Mouse (Mus musculus): ENCODE data around the gene Cacna1g.
A peak's percentile ranks its signal among the peaks of the same experiment; 100 is the strongest.

Cacna1g gene

GRCm38 (mm10) chr11:94481963-94482362, 8.0 kb upstream of the Cacna1g start:
- DNase-seq (ENCODE audit: inconsistent ontology term): no peak

GRCm38 (mm10) chr11:94480382-94480781, 6.4 kb upstream of the Cacna1g start:
- no peak for DNase-seq (ENCODE audit: inconsistent ontology term)

DNA sequence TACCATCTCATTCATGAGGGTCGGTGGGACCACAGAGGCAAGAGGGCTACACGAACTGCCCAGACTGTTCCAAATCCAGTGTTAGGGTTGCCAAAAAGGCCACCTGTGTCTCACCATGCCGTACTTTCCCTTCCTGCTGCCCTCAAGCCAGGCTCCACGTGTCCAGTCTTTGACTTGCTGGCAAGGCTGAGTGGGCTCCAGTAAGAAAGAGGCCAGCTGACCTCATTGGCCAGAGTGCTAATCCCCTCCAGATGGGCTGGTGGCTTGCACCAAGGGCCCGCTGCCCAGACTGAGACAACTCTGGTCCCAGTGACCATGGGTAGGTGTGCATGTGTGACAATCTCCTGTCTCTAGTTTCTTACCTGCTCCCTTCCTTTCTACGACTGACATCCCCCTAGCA, 3.7 kb upstream of the Cacna1g start:
- DNase-seq (ENCODE audit: inconsistent ontology term): no peak

GRCm38 (mm10) chr11:94475722-94476121, 1.7 kb upstream of the Cacna1g start:
- peak; percentile 79 for DNase-seq (ENCODE audit: inconsistent ontology term)

DNA sequence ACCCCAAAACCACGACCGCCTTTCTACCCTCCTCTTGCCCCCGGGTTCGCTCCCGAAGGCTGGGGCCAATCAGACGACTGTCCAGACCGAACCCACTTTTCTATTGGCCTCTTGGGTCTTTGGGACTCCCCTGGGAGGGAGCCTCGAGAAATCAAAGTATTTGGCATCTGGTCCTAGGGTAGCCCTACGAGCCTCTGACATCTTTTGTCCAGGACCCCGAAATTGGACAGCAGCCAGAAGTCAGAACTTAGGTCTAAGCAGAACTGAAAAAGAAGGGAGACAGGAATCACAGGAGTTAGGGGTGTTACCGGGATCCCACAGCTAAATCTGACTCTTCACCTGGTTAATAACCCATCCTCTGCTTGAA, 529 bp upstream of the Cacna1g start:
- no peak for DNase-seq (ENCODE audit: inconsistent ontology term)

- DNase-seq (ENCODE audit: inconsistent ontology term): no peak
Observed at GRCm38 (mm10) chr11:94472916-94473706, 887 bp downstream of the Cacna1g start.

GRCm38 (mm10) chr11:94472585-94472915, 1.4 kb downstream of the Cacna1g start:
- DNase-seq (ENCODE audit: inconsistent ontology term): no peak

DNA sequence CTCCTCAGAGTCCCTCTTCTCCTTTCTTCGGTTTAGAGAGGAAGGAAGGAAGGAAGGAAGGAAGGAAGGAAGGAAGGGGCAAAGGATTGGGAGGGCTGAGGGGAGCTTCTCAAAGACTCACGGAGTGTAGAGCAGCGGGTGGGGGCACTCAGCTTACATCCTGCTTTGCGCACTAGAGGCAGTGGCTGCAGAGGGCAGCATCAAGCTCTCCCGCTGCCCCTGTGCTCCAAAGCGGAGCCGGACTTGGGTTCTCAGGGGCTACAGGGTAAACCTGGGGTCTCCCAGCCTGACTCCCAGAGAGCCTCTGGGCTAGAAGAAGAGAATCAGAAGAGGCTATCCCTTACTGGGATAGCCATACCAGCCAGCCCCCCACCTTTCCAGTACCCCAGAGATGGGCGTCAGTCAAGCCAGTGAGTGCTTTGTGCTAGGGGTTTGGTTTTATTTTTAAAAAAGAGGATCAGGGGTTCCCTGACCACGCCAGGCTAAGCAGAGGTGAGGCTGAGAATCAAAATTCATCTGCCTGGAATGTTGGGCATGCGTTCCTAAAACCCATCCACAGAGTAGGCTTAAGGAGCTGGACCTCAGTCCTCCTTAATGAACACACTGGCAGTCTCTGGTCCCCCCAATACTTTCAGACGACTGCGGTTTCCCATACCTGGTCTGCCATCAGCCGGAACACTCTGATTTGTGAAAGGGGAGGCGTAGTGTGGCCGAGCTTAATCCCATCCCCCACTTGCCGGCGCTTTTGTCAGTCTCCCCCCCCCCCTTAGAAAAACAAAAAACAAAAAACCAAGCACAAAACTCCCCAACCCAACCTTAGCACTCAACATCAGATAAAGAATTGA, 2.0 kb downstream of the Cacna1g start:
- DNase-seq (ENCODE audit: inconsistent ontology term): no peak

DNA sequence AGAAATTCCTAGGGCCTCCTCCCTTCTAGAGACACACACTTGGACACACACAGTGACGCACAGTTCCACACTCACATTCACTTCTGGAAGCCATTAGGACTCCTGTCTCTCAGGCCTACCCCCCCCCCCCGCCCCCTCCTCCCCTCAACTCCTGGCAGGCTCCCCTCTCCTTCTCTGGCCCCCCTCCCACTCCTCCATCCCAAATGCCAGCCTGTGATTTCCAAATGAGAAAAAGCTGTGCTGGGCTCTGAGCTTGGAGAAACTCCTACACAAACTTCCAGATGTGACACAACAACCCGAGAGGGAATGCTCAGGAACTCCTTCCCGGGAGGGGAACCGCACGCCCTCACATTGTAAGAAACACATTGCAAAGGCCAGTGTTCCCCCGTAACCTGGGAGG, 3.6 kb downstream of the Cacna1g start:
- DNase-seq (ENCODE audit: inconsistent ontology term): no peak

DNA sequence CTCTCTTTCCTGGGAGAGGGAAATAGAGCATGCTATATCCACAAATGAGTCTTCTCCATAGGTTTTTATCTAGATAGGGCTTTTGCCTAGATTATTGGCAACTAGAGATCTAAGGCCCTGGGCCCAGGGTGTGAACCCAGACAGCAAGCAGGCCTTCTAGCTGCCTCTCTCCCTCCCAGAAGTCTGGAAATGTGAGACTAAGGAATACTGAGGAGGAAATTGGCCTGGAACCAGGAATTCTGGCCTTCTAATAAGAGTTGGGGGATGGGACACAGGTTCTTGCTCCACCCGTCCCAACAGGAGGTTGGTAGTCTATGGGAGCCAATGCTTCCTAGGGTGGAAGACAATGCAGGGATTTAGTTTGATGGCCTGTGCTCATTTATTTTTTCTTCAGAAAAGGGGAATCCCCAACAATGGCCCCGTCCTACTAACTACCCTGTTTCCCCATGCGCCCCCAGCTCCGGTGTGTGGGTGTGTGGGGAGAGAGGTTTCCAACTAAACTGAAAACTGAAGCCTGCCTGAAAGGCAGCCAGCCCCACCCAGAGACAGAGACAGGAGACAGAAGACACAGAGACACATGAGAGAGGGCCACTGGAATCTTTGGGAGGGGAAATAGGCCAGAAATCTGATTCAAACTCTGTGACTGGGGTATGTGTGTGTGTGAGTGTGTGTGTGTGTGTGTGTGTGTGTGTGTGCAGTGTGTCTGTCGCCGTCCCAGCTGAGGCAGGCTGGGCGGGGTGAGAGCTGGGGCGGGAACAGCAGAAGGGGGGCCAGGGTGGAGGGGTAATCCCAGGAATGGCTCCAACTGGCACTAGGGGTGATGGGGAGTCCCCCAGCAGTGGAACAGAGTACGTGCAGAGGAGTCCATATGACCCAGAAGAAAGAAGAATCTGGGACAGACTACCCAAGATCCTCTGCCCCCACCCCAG, 4.6 kb downstream of the Cacna1g start:
- peak; percentile 76 for DNase-seq (ENCODE audit: inconsistent ontology term)

DNA sequence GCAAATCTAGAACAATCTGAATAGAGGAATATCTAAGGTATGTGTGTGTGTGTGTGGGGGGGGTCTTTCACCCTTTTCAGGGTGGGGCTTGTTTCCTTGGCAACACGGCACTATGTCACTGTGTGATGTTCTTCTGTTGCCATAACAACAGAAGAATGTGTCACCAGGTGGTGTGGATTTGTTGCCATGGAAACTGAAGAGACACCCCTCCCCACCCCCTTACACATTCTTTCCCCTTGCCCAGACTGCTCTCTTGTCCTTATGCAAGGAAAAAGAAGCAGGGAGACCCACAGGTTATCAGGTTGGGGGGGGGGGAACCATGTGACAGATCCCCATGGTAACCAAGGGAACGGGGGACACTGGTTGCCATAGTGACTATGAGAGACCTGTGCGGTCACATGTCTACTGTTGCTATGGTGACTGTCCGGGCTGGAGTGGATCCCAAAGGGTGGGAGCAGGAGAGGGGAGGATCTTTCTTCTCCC, 5.4 kb downstream of the Cacna1g start:
- peak; percentile 68 for DNase-seq (ENCODE audit: inconsistent ontology term)

- DNase-seq (ENCODE audit: inconsistent ontology term): no peak
Observed at GRCm38 (mm10) chr11:94466333-94466855, 7.6 kb downstream of the Cacna1g start.

GRCm38 (mm10) chr11:94464170-94464569, 9.8 kb downstream of the Cacna1g start:
- DNase-seq (ENCODE audit: inconsistent ontology term): no peak

DNA sequence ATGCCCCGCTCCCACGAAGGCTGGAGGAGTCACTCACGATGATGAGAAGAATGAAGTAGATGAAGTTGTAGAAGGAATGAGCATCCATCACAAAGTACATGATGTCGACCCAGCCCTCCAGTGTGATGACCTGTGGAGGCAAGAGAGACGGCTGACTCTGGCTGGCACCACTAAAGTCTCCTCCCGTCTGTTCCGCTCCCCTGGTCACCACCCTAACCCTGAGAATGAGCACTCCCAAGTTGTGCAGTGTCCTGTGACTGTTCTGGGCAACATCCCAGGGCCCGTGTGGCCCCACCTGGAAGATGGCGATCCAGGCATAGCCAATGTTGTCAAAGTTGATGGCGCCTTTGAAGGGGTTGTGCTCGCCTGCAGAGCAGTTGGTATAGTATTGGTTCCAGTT, 12.1 kb downstream of the Cacna1g start:
- DNase-seq (ENCODE audit: inconsistent ontology term): no peak

DNA sequence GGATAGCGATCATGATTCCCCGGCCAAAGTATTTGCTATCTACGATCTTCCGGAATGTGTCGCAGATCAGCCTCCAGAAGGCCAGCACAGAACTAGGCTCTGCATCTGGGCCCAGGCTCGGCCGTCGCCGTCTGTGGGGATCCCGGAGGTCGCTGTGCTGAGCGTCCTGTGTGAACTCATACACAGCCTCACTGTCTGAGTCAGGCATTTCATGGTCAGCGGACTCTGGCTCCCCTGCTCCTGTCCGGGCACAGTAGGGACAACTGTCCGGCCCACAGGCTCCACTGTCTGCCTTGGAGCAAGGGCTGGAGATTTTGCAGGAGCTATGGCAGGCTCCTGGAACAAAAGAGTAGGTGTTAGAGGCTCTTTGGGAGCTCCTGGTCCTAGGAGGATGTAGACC, 17.0 kb downstream of the Cacna1g start:
- no peak for DNase-seq (ENCODE audit: inconsistent ontology term)

GRCm38 (mm10) chr11:94456347-94456746, 17.7 kb downstream of the Cacna1g start:
- DNase-seq (ENCODE audit: inconsistent ontology term): no peak

DNA sequence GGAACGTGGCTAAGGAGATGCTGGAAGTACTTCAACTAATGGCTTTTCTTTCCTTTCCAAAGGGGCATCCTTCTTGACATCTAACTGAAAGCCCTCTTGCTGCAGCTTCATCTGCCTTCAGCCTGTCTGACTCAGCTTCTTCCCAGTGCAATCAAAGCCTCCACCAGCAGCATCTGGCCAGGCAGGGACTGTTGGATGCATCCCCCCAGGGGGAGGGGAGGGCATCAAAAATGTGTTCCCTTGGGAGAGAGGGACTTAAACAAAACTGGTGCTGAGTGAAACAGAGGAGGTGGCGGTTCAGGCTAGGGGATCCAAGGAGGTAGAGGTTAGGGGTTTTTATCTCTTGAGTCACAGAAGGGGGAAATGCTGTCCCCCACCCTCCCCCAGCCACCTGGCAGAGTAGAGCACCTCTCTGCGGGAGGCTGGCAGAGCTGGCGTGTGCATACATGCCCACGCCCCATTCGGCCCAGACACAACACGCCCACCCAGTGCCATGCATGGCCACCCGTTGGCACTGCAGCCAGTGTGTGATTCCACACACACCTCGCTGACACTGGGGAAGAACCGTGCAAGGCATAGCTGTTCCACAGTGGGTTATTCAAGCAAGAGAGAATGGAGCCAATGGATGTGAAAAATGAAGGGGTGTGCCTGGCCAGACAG, 18.7 kb downstream of the Cacna1g start:
- peak; percentile 35 for DNase-seq (ENCODE audit: inconsistent ontology term)

DNA sequence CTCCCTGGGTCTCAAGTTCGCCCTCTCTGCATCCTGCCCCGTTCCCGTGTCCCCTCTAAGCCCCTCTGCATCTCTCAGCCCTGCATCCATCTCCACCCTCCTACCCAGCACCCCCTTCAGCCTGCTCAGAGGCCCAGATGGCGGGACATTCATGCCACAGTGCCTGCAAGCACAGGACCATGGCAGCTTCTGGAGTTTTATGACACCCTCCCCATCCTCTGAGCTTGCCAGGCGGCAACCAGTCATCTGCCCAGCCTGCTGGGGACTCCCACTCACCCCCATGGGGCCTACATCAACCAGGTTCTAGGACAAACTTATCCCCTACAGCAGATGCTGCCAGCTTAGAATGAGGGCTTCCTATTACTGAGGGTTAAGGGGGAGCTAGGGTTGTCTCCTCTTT, 19.2 kb downstream of the Cacna1g start:
- no peak for DNase-seq (ENCODE audit: inconsistent ontology term)

DNA sequence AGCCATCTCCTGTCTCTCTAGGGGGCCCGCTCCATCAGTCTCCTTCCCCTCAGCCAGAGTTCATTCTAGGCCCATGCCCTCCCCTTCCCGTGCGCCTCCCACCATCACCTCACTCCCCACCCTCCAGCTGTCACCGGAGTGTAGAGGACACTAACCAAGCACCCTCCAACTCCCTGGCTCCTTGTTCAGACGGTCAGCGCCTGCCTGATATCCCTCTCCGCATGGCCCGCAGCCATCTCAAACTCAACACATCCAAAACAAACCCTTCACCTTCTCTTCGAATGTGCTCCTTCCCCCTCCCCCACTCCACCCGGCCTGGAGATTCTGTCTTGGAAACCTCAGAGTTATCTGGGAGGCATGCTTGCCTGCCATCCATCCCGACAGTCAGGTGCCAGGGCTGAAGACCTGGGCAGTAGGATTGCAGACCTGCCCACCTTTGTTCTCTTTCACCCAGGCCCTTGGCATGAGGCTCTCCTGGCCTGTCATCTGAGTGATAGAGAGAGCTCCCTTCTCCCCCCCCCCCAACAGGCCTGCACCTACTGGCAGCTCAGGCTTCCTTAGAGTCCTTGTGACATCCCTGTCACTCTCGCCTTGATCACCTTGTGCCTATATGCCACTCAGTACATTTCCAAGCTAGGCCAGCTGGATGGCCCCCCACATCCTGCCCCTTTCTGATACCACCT, 22.8 kb downstream of the Cacna1g start:
- DNase-seq (ENCODE audit: inconsistent ontology term): no peak

GRCm38 (mm10) chr11:94449886-94450285, 24.1 kb downstream of the Cacna1g start:
- no peak for DNase-seq (ENCODE audit: inconsistent ontology term)

- DNase-seq (ENCODE audit: inconsistent ontology term): no peak
Observed at GRCm38 (mm10) chr11:94449239-94449638, 24.8 kb downstream of the Cacna1g start.

Measured in Muller cell, postnatal 12 days (primary cell).